Mouse (Mus musculus) kidney, adult 18-20 months (tissue): ENCODE measurements around the gene Grik4.

Source experiments
- DNase-seq: peaks from one replicate; pipeline ENCODE4 v3.0.0; 2021

Gene Grik4

DNA sequence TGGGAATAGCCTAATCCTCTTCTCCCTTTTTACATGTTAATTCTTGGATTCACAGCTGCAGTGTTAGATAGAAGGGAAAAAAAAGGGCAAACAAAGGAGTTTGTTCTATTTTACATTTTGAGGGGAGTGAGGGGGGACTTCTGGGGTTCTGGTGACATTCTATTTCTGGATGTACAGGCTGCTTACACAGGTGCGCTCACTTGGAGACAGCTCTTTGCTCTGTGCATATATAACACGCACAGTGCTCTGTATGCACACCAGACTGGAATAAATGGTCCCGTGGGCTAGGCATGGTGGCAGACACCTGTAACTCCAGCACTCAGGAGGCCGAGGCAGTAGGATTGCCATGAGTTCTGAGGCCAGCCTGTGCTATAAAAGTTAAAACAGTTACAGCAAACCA is 292.0 kb downstream of the Grik4 start:
- no peak for DNase-seq

DNA sequence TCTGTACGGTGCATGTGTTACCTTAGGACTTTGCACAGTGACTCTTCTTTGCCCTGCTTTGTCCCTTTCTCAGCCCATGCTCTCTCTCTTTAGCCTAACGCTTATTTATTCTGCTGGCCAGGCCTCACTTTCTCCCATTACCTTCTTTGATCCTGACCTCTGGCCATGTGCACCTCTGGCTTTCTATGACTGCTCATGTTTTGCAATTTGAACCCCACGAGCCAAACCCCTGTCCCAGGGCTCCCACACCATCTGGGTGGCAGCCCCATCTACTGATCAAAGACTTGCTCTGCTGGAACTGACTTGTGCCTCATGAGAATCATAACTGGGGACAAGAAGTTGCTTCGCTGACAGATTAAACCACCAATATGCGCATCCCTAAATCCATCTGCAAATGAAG is 294.4 kb downstream of the Grik4 start:
- no peak for DNase-seq

- no peak for DNase-seq
Observed at GRCm38 (mm10) chr9:42648051-42648450, 296.2 kb downstream of the Grik4 start.

GRCm38 (mm10) chr9:42647596-42647995 is 296.7 kb downstream of the Grik4 start:
- DNase-seq = no peak

- no peak for DNase-seq
Observed at GRCm38 (mm10) chr9:42646821-42647220, 297.5 kb downstream of the Grik4 start.

- DNase-seq = no peak
Observed at GRCm38 (mm10) chr9:42645161-42645560, 299.1 kb downstream of the Grik4 start.

DNA sequence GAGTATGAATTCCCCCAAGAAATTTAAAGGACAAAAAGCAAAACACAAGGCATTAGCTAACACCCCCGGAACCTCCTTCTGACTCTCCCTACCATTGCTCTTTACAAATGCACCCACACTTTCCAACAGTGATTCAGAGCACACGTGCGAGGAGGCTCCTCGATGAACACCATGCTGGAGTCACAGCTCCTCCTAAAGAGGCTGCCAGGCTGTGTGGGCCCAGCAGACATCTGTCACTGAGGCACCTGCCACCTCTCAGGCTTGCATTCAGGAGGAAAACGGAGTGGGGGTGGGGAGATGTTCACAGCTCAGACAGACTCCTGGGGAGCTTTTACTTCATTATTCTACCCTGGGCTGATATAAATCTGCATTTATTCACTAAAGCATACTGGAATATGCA is 301.5 kb downstream of the Grik4 start:
- no peak for DNase-seq

GRCm38 (mm10) chr9:42641550-42642117 is 302.7 kb downstream of the Grik4 start:
- DNase-seq = no peak

DNA sequence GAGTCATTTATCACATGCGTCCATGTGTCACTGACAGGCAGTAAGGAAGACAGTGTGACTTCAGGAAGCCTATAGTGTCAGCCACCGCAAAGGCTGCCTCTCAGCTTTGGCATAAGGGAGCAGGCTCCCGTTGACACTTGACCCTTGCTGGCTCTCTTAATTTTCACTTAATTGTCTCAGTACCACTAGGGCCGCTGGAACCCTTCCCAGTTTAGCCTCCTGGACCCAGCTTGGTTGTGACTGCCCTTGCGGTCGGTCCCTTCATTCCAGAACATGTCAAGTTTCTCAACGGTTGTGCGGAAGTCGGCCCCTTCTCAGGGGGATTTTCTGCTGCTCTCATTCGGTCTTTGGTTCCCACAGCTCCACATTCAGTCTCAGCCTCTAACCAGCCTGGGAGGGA is 307.8 kb downstream of the Grik4 start:
- DNase-seq = no peak

- DNase-seq = no peak
Observed at GRCm38 (mm10) chr9:42631479-42631878, 312.8 kb downstream of the Grik4 start.

DNA sequence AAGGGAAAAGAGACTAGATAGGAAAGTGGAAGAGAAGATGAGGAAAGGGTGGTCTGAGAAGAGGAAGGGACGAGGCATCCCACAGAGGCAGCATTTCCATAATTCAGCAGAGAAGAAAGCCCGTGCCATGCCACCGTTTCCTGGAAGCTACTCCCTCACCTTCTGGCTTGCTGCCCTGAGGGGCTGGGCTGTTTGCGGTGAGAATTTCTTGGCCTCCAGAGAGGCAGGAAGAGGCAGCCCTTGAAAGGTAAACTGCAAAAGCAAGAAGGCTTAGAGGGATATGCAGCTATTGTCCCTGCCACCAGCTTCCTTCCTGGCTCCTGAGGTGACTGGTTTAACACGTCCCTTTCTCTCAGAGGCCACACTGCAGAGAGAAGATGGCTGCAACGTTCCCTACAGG is 316.7 kb downstream of the Grik4 start:
- DNase-seq = no peak

GRCm38 (mm10) chr9:42627146-42627545 is 317.1 kb downstream of the Grik4 start:
- no peak for DNase-seq

DNA sequence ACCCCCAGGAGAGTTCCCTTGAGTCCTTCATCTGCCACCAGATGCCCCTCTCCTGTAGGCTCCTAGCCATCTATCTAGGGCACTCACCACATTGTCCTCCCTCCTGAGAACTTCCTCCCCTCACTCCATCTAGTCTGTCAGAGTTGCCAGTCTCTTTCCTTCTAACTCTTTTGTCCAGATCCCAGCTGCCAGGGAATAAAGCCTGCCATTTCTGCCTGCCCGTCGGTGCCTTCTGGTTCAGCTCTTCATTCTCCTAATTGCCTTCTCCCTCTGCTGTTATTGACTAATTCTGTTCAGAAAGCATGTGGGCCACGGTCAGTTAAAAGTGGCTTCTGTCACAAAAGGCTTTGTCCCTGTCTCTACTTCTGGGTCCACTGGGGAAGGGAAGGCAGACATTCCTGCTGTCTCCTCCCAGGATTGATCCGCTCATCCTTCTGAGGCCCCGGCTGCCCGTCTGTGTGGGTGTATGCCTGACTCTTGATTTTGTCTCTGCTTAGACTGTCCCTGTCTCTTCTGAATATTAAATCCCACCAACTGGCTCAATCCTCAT is 318.0 kb downstream of the Grik4 start:
- DNase-seq = no peak

DNA sequence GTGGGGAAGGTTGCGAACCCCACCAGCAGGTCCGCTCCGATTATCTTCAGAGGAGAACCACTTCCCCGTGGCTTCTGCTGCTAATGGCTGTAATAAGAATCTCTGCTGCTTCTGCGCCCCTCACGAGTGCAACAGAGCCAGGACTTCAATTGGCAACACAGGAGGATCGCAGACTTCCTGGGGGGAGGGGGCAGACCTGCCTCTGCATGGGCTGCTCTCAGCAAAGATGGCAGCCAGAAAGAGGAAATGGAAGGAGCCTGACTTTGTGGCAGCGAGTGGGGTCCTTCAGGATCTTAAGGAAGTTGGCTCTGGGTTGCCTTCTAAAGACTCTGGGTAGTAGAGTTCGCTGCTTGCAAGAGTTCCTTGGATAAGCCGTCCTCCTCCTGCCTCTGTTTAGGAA is 329.9 kb downstream of the Grik4 start:
- no peak for DNase-seq

DNA sequence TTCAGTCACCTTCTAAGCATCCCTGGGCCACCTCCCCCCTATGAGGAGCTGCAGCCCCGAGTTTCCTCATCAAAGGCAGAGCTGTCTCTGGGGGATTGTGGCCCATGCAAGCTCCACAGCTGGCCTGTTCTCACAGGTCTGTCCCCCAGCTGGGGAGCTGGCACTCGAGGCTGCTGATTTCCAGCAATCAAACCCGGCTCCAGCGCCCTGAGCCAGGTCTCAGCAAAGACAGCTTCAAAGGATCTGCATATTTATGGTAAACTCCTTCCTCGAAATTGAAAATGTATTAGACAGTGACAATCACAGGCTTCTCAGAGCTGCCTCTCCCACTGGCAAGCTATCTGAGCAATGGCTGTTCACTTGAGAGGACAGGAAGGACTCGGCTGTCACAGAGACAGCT is 330.5 kb downstream of the Grik4 start:
- no peak for DNase-seq

GRCm38 (mm10) chr9:42612482-42612991 is 331.8 kb downstream of the Grik4 start:
- DNase-seq = no peak

DNA sequence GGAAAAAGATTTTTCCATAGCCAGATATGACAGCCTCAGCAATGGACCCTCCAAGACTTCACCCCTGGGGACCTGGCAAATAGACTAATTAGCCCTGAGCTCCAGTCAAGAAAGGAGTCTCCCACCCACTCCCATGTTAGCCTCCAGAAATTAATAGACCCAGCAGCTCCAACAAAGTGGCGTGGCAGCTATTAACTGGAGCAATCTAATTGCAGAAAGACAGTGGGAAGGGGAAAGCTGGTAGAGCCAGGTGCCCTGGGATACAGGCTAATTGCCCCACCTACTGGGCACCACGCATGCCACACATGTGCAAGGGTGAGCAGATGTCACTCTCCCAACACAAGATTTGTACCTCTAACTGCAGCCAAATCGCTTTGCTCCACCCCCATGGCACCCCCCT is 342.8 kb downstream of the Grik4 start:
- DNase-seq = peak; percentile 16

GRCm38 (mm10) chr9:42597525-42597924 is 346.8 kb downstream of the Grik4 start:
- no peak for DNase-seq

- peak; percentile 17 for DNase-seq
Observed at GRCm38 (mm10) chr9:42578511-42578910, 365.8 kb downstream of the Grik4 start.

- no peak for DNase-seq
Observed at GRCm38 (mm10) chr9:42578106-42578505, 366.2 kb downstream of the Grik4 start.

DNA sequence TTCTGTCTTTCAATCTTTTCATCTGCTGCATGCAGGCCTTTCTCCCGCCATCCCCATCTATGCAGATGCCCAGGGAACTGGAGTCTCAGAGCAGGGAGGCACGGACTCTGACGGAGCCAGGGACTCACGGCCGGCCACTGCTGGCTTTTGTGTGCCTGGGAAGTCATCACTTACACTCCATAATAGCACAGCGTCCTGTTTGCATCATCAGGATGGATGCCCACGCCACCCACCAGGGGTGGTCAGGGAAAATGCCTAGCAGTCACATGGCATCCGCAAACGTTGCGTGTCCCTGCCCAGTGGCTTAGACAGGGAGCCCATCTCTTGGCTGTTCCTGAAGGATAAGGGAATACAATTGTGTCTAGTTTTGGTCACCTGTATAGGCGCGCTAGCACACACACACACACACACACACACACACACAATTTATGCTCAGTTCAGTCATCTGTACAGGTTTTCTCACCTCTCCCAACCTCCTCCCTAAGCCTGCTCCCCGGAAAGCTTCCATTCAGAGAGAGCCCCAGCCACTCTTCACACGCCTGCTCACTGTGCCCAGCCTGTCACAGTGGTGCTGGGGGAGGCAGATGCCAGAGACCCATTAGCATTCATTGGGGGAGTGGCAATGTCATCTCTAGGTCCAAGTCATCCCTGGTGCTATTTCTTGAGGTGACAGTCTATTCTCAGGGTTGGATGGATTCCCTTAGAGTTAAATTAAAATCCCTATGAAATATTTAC is 370.5 kb downstream of the Grik4 start:
- DNase-seq = no peak

DNA sequence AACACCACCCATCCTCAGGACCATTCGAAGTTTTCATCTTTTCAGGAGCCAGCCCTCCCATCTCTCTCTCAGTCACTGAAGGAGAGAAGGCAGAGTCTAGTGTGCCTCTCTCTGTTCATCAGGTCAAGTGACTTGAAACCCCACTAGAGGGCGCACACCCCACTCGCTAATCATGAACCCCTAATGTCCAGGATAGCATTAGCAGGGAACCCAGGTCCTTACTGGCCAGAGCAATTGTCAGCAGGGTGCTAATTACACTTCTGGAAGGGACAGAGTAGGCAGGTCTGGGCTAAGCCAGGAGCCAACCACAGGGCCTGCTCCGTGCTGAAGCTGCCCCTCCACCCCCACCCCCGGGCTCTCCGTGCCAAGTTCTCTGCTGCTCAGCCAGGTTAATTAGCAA is 371.1 kb downstream of the Grik4 start:
- peak; percentile 63 for DNase-seq

- no peak for DNase-seq
Observed at GRCm38 (mm10) chr9:42565921-42566320, 378.4 kb downstream of the Grik4 start.

GRCm38 (mm10) chr9:42555186-42555585 is 389.1 kb downstream of the Grik4 start:
- no peak for DNase-seq
